Mouse (Mus musculus) spleen, adult 18-20 months (tissue): ENCODE data around the gene Rfx7.
A peak's percentile ranks its signal among the peaks of the same experiment; 100 is the strongest.
"Not testable (repeated sequence)": the region's sequence is repeated elsewhere in the genome, so short reads cannot be mapped to it uniquely, and the experiment has no call there.

ENCODE experiments used
- DNase-seq, 2 experiments: peaks; one replicate each; pipeline ENCODE4 v3.0.0; 2022; ENCODE audit warnings: mixed read lengths in 2 of 2

Rfx7 gene

DNA sequence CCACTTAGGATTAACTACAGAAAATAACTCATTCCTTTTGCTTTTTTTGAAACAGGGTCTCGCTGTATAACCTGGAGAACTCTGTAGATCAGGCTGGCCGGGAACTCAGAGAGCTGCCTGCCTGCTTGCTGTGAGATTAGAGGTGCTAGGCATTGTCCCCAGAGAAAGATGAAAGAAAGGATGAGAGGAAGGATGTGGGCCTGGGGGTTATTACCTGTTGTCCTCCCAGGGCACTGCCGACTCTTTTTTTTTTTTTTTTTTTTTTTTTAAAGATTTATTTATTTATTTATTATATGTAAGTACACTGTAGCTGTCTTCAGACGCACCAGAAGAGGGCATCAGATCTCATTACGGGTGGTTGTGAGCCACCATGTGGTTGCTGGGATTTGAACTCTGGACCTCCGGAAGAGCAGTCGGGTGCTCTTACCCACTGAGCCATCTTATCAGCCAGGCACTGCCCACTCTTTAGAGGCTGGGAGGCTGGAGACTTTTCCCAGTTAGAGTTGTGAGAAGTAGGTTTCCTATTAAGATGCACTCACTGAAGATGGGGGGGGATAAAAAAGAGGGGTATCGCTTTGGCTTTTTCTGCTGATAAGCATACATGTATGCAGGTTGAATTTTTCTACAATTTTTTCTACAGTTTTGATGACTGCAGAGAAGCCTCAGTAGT is 134.4 kb downstream of the Rfx7 start:
- DNase-seq = not testable (repeated sequence)

DNA sequence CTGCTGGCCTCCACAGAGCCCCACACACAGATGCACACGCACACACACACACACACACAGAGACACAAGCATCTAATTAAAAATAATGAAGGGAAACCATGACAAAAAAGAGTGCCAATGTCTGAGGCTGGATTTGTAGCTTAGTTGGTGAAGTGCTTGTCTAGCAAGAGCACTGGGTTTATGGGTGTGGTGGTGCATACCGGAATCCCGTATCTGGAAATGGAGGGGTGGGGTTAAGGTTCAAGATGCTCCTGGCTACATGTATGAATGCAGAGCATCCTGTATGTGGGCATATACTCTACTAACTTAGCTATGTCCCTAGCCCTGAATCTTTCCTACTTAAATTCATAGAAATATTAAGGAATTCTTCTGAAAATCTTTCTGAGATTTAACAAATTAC is 135.1 kb downstream of the Rfx7 start:
- DNase-seq = no peak

- no peak for DNase-seq
Observed at GRCm38 (mm10) chr9:72669383-72669782, 137.3 kb downstream of the Rfx7 start.

DNA sequence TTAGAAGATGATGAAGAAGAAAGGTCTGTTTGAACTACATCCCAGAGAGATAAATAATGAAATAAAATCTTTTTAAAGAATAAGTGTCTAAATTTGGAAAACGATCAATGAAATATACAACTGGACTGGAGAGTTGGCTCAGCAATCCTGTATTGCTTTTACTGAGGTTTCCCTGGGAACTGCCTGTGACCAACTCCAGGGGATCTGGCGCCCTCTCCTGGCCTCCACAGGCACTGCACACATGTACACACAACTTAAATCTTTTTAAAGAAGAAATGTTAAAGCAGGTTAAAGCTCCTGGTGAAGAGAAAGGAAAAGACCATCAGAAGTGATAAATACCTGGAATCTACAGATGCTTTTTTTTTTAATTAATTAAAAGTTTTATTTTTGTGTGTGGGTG is 140.3 kb downstream of the Rfx7 start:
- DNase-seq = peak; percentile 61 to 84
